Mouse (Mus musculus) retina, postnatal 1 day (tissue): ENCODE data around the gene E2f4.
A peak's percentile ranks its signal among the peaks of the same experiment; 100 is the strongest.
"Not testable (repeated sequence)": the region's sequence is repeated elsewhere in the genome, so short reads cannot be mapped to it uniquely, and the experiment has no call there.

Experiments
- DNase-seq: peaks from one replicate; pipeline ENCODE4 v3.0.0-alpha.2; 2012

E2f4 gene

GRCm38 (mm10) chr8:105269461-105269947 is 28.0 kb upstream of the E2f4 start, which contains the start of gene Hsf4:
Hsf4 (plus strand) TSS chr8:105269801.
- peak; percentile 44 for DNase-seq

DNA sequence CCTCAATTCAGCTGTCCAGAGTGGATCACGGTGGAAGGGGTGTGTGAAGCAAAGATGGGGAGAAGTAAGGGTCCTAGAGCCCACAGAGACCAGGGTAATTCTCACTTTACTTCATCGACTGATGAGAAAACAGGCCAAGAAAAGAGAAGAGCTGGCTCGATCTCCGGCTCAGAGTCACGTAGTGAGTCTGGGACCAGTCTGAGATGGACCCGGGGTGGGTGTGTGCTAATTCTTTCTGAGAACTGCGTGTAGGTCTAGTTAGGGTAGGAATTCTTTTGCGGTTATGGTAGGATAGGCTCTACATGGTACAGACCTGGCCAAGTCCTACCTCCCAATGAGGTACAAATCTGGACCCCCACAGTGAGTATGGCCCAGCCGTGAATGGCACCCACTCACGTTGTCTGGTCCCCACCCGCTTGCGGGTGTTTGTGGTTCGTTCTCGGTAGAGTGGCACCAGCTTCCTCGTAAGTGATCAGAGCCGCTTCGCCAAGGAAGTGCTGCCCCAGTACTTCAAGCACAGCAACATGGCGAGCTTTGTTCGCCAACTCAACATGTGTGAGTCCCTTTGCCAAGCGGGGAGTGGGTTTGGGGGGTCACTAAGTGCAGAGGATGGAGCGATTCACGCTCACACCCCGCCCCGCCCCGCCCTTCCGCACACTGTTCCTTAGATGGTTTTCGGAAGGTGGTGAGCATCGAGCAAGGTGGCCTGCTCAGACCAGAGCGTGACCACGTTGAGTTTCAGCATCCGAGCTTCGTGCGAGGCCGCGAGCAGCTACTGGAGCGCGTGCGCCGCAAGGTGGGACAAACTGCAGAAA is 27.2 kb upstream of the E2f4 start:
- no peak for DNase-seq

DNA sequence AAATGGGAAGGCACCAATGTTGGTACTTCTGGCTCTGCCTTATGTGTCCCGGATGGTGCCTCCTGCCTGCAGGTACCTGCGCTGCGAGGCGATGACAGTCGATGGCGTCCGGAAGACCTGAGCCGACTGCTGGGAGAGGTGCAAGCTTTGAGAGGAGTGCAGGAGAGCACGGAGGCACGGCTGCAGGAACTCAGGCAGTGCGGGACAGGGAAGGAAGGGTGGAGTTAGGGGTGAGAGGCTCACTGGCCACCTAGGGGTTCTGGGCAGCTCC is 26.6 kb upstream of the E2f4 start:
- no peak for DNase-seq

- DNase-seq = no peak
Observed at GRCm38 (mm10) chr8:105275387-105275786, 22.1 kb upstream of the E2f4 start.

- DNase-seq = no peak
Observed at GRCm38 (mm10) chr8:105275840-105276239, 21.6 kb upstream of the E2f4 start, which contains the start of gene Nol3. Nol3 (plus strand) TSS chr8:105276140.

GRCm38 (mm10) chr8:105276292-105277120 is 21.0 kb upstream of the E2f4 start:
- DNase-seq = peak; percentile 76

DNA sequence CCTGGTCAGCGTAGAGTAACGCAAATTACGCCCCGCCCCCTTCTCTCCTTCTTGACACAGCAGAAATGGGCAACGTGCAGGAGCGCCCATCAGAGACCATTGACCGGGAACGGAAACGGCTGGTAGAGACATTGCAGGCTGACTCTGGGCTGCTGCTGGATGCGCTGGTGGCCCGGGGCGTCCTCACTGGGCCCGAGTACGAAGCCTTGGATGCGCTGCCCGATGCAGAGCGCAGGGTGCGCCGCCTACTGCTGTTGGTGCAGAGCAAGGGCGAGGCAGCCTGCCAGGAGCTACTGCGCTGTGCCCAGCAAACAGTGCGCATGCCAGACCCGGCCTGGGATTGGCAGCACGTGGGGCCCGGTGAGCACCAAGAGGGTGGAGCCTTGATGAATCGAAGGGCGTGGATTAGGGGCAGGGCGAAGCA is 18.5 kb upstream of the E2f4 start:
- DNase-seq = peak; percentile 70

DNA sequence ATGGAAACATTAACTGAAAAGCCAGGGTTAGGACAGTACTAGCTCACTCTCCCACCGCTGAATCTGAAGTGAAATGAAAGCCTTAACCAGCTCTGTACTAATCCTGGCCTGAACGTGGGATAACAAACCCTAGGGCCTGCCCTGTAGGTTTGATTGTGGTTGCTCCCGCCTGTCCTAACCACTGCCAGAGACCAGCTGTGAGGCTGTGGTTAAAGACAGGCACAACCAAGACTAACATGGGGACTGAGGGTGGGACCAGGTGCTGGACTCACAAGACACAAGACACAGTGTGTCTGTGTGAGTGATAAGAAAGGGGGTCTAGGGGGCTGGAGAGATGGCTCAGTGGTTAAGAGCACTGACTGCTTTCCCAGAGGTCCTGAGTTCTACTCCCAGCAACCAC is 16.9 kb upstream of the E2f4 start:
- DNase-seq = no peak

GRCm38 (mm10) chr8:105281821-105282220 is 15.6 kb upstream of the E2f4 start:
- DNase-seq = no peak

DNA sequence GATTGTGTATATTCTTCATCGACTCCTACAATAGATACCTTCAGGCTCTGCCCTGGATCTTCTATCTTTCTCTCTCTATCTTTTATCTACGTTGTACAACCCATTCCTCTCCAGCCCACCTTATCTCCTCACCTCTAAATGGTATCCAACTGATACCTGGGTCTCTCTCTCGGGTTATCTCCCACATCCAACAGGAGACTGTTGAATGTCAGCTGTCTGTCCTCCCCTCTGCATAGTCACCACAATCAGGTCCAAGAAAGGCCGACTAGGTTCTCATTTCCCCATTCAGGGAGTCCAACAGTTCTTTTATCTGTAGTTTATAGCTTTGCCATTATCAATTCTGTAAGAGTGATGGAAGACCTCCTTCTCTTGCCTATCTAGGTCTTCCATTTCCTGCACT is 15.2 kb upstream of the E2f4 start:
- no peak for DNase-seq

- DNase-seq = peak; percentile 56
Observed at GRCm38 (mm10) chr8:105283074-105283473, 14.4 kb upstream of the E2f4 start.

DNA sequence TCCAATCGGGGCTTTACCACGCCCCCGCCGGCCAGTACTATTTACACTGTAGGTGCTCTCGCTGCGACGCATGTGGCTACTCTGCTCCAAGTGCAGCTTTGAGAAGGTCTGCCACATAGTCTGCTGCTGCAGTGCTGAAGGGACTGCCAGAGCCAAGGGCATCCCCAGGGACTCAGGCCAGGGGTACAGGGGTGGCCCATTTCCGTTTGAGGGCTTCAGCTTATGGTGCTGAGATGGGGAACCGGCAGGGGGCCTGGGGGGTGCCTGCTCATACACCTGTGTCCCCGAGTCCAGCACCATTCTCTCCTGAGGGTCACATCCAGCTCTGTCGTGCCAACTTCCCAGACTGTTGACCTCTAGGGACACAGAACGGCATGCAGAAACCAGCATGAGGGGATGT is 11.9 kb upstream of the E2f4 start:
- no peak for DNase-seq

- peak; percentile 47 for DNase-seq
Observed at GRCm38 (mm10) chr8:105286907-105287306, 10.6 kb upstream of the E2f4 start.

GRCm38 (mm10) chr8:105288231-105288630 is 9.2 kb upstream of the E2f4 start:
- no peak for DNase-seq

GRCm38 (mm10) chr8:105288958-105289732 is 8.3 kb upstream of the E2f4 start:
- DNase-seq = peak; percentile 98

DNA sequence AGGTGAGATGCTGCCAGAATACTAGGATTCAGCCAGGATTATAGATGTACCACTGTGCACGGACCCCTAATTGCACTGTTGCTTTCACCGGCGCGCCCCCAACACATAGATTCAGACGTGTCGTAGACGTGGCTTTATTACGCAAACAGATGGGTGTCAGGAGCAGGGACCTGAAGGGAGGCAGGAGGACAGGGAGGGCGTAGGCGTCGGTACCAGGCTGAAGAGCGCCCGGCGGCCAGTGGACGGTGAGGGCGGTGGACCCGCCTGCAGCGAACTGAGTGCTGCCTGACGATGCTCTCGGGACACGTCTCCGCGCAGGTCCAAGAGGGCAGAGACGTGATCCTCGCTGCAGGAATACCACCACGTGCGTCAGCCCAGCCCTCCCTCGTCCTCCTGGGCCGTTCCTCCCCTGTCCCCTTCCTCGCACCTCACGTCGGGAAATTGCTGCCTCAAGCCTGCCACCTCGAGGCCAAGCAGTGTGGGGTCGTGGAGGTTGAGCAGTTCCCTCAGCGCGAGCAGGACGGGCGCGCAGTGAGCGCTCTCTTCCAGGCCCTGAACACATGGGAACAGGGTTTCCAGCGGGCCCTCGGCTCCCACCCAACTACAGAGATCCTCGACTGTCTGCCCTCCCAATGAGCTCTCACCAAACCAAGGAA is 7.5 kb upstream of the E2f4 start, which contains the start of gene 4931428F04Rik:
Gene 4931428F04Rik, minus strand, starts transcription at position 60 of the 656 bp plus-strand sequence.
- peak; percentile 82 for DNase-seq

GRCm38 (mm10) chr8:105290554-105291314 is 6.7 kb upstream of the E2f4 start:
- peak; percentile 91 for DNase-seq

DNA sequence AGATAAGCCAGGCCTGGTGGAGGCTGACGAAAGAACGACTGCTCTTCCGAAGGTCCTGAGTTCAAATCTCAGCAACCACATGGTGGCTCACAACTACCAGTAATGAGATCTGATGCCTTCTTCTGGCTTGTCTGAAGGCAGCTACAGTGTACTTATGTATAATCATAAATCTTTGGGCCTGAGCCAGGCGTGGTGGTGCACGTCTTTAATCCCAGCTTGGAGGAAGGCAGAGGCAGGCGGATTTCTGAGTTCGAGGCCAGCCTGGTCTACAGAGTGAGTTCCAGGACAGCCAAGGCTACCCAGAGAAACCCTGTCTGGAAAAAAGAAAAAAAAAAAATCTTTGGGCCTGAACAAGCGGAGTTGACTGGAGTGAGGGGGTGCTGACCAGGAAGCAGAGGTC is 6.1 kb upstream of the E2f4 start:
- DNase-seq = not testable (repeated sequence)

DNA sequence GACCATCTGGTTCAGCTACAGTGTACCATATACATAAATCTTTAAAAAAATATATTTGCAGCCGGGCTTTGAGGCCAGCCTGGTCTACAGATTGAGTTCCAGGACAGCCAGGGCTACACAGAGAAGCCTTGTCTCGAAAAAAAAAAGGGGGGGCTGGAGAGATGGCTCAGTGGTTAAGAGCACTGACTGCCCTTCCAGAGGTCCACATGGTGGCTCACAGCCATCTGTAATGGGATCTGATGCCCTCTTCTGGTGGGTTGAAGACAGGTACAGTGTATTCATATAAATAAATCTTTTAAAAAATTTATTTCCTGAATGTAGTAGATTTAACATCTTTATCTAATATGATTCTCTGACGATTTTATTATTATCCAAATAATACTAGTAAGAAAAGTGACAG is 5.7 kb upstream of the E2f4 start:
- DNase-seq = not testable (repeated sequence)

- no peak for DNase-seq
Observed at GRCm38 (mm10) chr8:105292471-105292870, 5.0 kb upstream of the E2f4 start.

GRCm38 (mm10) chr8:105293405-105293804 is 4.1 kb upstream of the E2f4 start:
- no peak for DNase-seq

DNA sequence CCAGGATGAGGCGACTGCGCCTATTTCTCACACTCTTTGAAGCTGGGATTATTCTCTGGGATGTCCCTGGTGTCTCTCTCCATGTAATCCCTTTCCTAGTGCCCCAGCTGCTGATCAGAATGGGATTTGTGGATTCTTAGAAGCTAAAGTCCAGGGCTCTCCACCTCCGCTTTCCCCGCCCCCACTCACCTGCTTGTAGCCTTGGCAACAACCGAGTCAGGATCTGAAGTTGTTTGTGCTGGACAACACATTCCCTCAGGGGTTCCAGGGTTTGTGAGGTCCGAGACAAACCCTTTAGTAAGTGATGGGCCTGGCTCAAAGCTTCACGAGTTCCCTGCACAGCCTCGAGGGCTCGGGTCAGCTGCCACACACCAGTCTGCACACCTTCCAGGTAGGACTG is 2.7 kb upstream of the E2f4 start:
- no peak for DNase-seq
